Mouse (Mus musculus): ENCODE measurements around the gene Cpt1b.
A peak's percentile ranks its signal among the peaks of the same experiment; 100 is the strongest.
"Not testable (repeated sequence)": the region's sequence is repeated elsewhere in the genome, so short reads cannot be mapped to it uniquely, and the experiment has no call there.

The Cpt1b gene

GRCm38 (mm10) chr15:89432946-89433345, 7.3 kb upstream of the Cpt1b start:
- no peak for DNase-seq (ENCODE audit: low spot score)

- DNase-seq (ENCODE audit: low spot score) = no peak
These were observed 6.1 kb upstream of the Cpt1b start for GRCm38 (mm10) chr15:89431806-89432205.

- no peak for DNase-seq (ENCODE audit: low spot score)
These were observed 5.6 kb upstream of the Cpt1b start for GRCm38 (mm10) chr15:89431271-89431670.

DNA sequence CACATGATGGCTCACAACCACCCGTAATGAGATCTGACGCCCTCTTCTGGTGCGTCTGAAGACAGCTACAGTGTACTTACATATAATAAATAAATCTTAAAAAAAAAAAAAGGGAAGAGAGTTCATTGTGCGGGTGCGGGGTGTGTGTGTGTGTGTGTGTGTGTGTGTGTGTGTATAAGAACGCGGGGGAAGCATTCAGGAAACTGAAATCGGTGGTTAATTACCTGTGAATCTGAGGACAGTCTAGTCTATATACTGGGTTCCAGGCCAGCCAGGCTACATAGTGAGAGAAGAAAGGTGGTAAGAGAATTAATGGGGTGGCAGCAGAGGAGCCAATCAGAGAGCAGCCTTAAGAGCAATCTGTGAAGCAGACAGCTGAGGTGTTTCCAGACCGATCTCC, 5.1 kb upstream of the Cpt1b start:
- not testable (repeated sequence) for DNase-seq (ENCODE audit: low spot score)

GRCm38 (mm10) chr15:89430341-89430740, 4.7 kb upstream of the Cpt1b start:
- no peak for DNase-seq (ENCODE audit: low spot score)

- peak; percentile 75 for DNase-seq (ENCODE audit: low spot score)
These were observed 3.9 kb upstream of the Cpt1b start, which contains the start of the genes C730034F03Rik, Gm44502 and Chkb for GRCm38 (mm10) chr15:89429352-89430221. TSS of gene C730034F03Rik (plus strand) at chr15:89429589. TSS of gene Gm44502 (minus strand) at chr15:89429696. TSS of gene Chkb (minus strand) at chr15:89429908.

GRCm38 (mm10) chr15:89428821-89429351, 3.2 kb upstream of the Cpt1b start:
- DNase-seq (ENCODE audit: low spot score) = no peak

DNA sequence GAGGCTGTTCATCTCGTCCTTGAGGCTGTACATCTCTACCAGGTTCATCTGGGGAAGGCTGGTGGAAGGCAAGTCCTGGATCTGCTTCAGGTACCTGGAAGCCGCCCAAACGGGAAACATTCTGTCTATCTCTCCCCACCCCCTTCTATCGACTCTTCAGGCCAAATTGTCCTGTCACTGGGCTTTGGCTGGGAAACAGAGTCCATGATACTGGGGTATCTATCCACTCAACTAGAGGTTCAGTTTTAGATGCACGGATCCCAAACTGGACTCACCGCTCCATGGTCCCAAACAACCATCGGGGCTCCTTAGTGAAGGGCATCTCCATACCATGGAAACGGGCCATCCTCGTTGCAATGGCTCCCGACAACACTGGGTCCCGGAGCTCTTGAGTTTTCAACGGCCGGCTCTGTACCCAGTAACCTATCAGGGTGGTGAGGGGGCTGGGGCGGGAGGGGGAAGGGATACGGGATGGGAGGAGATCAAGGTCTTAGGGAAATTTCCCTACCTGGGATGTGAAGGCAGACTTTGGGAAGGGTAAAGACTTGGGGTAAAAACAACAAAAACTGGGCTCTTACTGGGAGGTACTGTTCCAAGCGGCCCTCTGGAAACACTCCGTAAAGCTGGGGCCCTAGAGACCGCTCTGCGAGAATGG, 2.6 kb upstream of the Cpt1b start:
- DNase-seq (ENCODE audit: low spot score) = no peak

GRCm38 (mm10) chr15:89426716-89427115, 1.1 kb upstream of the Cpt1b start:
- no peak for DNase-seq (ENCODE audit: low spot score)

DNA sequence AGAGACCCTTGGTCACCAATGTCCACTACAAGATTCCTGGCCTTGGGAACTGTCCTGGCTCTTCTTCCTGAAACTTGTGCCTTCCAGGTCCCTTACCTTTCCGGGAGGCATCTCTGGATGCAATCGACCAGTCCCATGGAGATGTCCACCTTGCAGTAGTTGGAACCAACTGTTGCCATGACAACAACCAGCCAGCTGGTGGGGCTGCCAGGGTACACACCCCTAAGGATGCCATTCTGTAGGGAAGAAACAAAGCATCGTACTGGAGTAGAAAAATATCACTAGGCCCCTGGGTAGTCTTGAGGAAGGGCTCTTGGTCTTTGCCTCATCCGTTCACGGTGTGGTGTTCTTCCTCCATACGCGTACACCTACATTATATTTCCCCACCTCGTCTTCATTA, 1.0 kb downstream of the Cpt1b start:
- no peak for DNase-seq (ENCODE audit: low spot score)

GRCm38 (mm10) chr15:89421938-89422337, 3.7 kb downstream of the Cpt1b start:
- no peak for DNase-seq (ENCODE audit: low spot score)

GRCm38 (mm10) chr15:89415282-89415681, 10.4 kb downstream of the Cpt1b start:
- DNase-seq (ENCODE audit: low spot score) = no peak

GRCm38 (mm10) chr15:89410118-89410517, 15.5 kb downstream of the Cpt1b start, which contains the start of gene Syce3:
TSS of gene Syce3 (minus strand) at chr15:89410503.
- DNase-seq (ENCODE audit: low spot score) = no peak

DNA sequence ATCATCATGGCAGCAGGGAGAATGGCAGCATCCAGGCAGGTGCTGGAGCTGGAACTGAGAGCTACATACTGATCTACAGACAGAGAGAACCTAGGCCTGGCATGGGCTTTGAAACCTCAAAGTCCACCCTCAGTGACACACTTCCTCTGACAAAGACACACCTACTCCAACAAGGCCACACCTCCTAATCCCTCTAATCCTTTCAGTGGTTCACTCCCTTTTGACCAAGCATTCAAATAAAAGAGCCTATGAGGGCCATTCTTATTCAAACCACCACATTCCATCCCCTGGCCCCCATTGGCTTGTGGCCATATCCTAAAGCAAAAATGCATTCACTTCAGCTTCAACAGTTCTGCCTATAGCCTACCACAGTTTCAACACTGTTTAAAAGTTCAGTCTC, 19.0 kb downstream of the Cpt1b start:
- no peak for DNase-seq (ENCODE audit: low spot score)

DNA sequence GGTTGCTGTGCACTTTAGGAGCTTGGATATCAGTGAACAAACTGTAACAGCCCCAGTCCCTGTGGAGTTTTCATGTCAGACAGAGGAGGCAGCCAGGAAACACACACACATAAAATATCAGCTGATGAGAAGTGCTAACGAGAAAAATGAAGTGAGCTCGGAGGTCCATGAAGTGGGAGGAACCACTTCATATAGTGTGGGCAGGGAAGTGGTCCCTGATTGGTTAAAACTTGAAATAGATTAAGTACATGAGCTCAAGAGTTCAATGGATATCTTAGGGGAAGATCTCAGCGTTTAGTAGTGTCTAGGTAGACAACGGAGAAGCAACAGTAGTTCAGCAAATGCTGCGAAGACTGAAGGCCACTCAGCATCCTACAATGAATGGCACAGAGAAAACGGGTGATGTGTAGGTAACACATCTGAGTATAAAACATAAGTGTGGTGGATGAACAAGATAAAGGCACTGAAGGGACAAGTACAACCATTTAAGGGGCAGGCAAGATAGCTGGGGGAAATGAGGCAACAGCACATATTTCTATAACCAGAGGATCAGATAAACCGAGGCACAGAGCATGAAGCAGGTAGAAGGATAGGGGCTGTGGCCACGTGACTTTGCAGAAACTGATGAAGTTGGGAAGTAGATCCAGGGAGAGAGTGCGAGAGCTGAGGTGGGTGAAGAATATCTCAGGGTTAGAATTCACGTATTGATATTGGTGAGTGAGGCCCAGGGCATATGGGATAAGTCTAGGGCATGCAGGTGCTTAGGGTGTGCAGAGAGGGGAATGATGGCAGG, 20.6 kb downstream of the Cpt1b start:
- DNase-seq (ENCODE audit: low spot score) = no peak

DNA sequence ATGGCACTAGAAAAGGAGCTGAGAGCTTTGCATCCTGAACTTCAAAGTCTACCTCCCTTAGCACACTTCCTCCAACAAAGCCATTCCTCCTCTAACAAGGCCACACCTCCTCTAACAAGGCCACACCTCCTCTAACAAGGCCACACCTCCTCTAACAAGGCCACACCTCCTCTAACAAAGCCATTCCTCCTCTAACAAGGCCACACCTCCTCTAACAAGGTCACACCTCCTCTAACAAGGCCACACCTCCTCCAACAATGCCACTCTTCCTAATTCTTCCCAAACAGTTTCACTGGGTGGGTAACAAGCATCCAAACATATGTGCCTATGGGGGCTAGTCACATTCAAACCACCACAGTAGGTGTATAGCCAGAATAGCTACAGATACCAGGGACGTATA, 23.2 kb downstream of the Cpt1b start:
- DNase-seq (ENCODE audit: low spot score) = no peak

DNA sequence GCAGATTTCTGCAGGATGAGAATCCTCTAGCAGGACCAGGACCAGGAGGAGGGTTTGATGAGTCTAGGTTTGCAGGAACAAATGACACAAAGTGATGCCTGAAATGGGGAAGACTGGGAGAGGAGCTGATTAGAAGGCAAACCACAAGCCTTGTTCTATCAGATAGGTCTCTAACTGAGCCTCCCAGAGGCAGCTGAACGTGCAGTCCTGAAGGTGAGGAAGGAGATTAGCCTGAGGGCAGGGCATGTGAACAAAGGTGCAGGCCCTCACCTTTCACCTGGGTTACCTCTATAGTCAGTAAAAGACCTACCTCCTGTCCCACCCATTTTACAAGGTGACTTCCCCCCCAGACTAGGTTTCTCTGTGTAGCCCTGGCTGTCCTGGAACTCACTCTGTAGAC, 25.9 kb downstream of the Cpt1b start:
- no peak for DNase-seq (ENCODE audit: low spot score)

GRCm38 (mm10) chr15:89398146-89398545, 27.5 kb downstream of the Cpt1b start:
- no peak for DNase-seq (ENCODE audit: low spot score)

- DNase-seq (ENCODE audit: low spot score) = no peak
These were observed 28.8 kb downstream of the Cpt1b start for GRCm38 (mm10) chr15:89396883-89397282.

GRCm38 (mm10) chr15:89390081-89390480, 35.6 kb downstream of the Cpt1b start:
- no peak for DNase-seq (ENCODE audit: low spot score)

DNA sequence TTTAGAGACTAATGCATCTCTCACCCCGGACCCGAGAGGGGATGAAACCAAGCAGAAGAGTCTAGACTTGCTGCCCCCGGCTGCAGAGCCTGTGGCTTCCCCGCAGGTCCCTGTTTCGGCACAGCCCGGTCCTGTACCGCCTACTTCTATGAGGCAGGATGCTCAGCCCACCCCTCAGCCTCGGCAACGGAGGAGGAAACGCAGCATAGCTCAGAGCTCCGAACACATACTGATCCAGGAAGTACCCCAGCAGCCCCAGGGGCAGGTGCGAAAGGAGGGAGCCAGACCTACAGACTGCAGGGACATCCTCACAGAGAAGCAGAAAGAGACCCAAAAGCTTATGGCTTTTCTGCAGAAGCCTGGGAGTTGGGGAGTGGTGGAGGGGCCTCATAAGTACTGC, 38.5 kb downstream of the Cpt1b start:
- no peak for DNase-seq (ENCODE audit: low spot score)

GRCm38 (mm10) chr15:89384617-89385016, 41.0 kb downstream of the Cpt1b start, which contains the start of gene Klhdc7b:
TSS of gene Klhdc7b (plus strand) at chr15:89384917.
- no peak for DNase-seq (ENCODE audit: low spot score)

All from ovary, postnatal 10 days (tissue).